Mouse (Mus musculus) erythroblast, embryonic 14.5 days (primary cell): ENCODE data around the gene Btbd9. TPM values are rescaled to one million over a fixed set of nuclear protein-coding genes. Genes with fewer than 3 reads are reported as not detected.
"Not testable (repeated sequence)": the region's sequence is repeated elsewhere in the genome, so short reads cannot be mapped to it uniquely, and the experiment has no call there.

Experiments used
- H3K27me3 ChIP-seq: 2 replicates; pipeline ENCODE4 v1.6.1; 2012; ENCODE audit warnings: inconsistent platforms; ENCODE audit not compliant: control insufficient read depth
- H3K36me3 ChIP-seq: 2 replicates; pipeline ENCODE4 v1.6.1; 2012; ENCODE audit warnings: mild to moderate bottlenecking, inconsistent platforms; ENCODE audit not compliant: control insufficient read depth
- H3K4me1 ChIP-seq: 2 replicates; pipeline ENCODE4 v1.6.1; 2012; ENCODE audit warnings: inconsistent platforms; ENCODE audit not compliant: control insufficient read depth
- H3K4me3 ChIP-seq: replicated peaks from 2 replicates; pipeline ENCODE3; 2012; ENCODE audit warnings: moderate library complexity, mild to moderate bottlenecking, inconsistent platforms
- H3K9me3 ChIP-seq: 2 replicates; pipeline ENCODE4 v1.6.1; 2012; ENCODE audit warnings: low read length, inconsistent platforms, mixed read lengths; ENCODE audit not compliant: control insufficient read depth
- GATA1 ChIP-seq: IDR thresholded peaks from 2 replicates; pipeline ENCODE4 v1.6.1; 2012; ENCODE audit warnings: low read length, inconsistent platforms, mixed read lengths
- TAL1 ChIP-seq: IDR thresholded peaks from 3 replicates; pipeline ENCODE4 v1.6.1; 2012; ENCODE audit warnings: low read length, inconsistent platforms, mixed read lengths
- polyA plus RNA-seq: library from polyadenylated mRNA; stranded (reverse); fragments of >175 nt; gene quantifications from 2 replicates; pipeline ENCODE4 v1.2.3, GENCODE M21; 2012

Gene Btbd9
- polyA plus RNA-seq, 1 experiment = 0.26 TPM

DNA sequence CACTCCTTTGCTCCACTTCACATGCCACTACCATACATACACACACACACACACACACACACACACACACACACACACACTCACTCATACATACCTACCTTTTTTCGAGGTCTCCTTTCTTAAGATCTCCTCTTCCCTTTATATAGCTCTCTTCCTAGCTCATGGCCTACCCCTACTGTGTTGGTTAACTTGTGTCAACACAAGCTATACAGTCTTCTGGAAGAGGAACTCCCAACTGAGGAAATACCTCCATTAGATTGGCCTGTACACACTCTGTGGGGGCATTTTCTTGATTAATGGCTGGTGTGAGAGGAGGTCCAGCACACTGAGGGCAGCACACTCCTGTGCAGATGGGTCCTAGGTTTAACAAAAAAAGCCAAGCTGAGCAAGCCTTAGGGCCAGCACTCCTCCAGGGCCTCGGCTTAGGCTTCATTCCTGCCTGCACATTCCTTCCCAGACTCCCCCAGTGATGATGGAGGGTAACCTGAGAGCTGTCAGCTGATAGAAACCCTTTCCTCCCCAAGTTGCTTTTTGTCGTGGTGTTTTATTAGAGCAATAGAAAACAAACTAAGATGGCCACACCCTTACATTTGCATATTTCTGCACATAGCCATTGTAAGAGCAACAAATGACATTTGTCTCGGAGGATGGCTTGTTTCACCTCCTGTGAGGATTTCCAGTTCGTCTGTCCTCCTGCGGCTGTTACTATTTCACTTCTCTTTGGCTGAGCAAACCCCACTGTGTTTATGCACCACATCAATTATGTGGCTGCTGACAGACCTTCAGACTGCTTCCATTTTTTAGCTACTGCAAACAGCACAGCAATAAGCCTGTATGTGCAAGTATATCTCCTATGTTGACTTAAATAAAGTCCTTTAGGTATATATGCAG is 50.6 kb downstream of the Btbd9 start:
- TF ChIP-seq GATA1 = no peak
- TF ChIP-seq TAL1 = no peak
- Histone ChIP-seq H3K27me3 (no peaks in the 10 kb centered on the region), H3K4me1 (no peaks in the 10 kb centered on the region), H3K36me3 (peaks cover 3% of the 10 kb centered on the region), H3K9me3 (no peaks in the 10 kb centered on the region), H3K4me3 (no peak overlapping the region)

DNA sequence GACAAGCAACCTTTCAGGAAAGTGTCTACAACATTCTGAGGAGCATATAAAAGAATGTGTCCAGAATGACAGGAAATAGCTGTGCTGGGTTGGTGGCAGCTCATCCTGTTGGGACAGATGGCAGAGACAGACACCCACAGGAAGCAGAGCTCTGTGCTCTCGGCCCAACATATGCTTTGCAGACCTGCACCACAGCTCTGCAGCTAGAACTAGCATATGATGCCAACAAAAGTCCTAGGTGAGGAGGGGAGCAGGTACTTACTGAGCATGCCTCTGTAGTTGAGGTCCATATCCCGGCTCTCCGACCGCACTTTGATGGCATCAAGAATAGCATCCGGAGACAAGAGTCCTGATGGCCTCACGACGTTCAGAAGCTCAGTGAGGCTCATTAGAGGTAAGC is 51.8 kb downstream of the Btbd9 start:
- peaks cover 3% of the 10 kb centered on the region for H3K36me3 ChIP-seq
- H3K9me3 ChIP-seq = no peaks in the 10 kb centered on the region
- no peaks in the 10 kb centered on the region for H3K27me3 ChIP-seq
- no peak overlapping the region for H3K4me3 ChIP-seq
- TF ChIP-seq TAL1 (no peak), GATA1 (no peak)
- H3K4me1 ChIP-seq = no peaks in the 10 kb centered on the region

DNA sequence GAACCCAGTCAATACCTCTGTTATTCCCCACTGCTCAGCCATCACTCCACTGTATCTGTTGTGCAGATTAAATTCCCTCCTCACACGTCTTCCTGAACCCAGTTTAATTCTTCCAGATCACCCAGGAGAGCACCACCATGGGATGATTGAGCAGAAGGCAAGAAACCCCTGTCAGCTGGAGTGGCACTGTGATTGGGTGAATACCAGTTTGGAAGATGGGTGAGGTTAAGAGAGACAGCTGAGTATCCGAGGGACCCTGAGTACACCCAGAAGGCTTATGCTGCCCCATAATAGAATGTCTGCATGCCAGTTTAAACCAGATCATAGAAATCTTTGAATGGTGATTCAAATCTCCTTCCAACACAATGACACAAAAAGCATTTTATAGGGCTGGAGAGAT is 52.5 kb downstream of the Btbd9 start:
- Histone ChIP-seq H3K9me3 (no peaks in the 10 kb centered on the region), H3K27me3 (no peaks in the 10 kb centered on the region), H3K4me1 (no peaks in the 10 kb centered on the region), H3K36me3 (peaks cover 3% of the 10 kb centered on the region), H3K4me3 (no peak overlapping the region)
- TF ChIP-seq TAL1 (no peak), GATA1 (no peak)

DNA sequence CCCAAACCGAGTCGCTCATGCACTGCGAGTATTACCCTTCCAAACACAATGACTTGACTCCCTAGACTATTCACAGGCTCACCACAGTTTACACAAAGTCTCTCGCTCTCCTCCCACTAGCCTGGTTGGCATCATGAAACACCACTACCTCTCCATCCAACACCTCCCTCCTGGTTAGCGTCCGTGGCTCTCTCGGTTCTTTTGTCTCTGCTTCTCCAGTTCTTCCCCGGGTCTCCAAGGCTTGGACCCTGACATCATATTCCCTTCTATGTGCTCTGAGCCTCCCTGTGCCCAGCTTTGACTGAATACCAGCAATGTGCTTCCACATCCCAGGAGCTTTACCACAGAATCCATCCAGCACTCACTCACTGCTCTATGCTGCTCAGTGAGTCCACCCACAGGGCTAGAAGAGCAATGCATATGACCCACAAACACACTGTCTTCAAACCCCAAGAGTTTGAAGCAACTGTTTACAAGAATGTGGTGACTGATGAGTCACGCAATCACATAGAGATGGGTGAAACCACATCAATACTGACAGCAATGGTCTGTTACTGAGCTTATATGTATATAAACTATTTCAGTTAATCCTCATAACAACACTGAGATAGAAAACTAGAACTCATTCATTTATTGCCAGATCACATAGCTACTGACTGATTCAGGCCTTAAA is 53.7 kb downstream of the Btbd9 start:
- Histone ChIP-seq H3K36me3 (peaks cover 3% of the 10 kb centered on the region), H3K27me3 (no peaks in the 10 kb centered on the region), H3K4me3 (no peak overlapping the region), H3K9me3 (no peaks in the 10 kb centered on the region), H3K4me1 (no peaks in the 10 kb centered on the region)
- TF ChIP-seq GATA1 = no peak
- TF ChIP-seq TAL1 = no peak

DNA sequence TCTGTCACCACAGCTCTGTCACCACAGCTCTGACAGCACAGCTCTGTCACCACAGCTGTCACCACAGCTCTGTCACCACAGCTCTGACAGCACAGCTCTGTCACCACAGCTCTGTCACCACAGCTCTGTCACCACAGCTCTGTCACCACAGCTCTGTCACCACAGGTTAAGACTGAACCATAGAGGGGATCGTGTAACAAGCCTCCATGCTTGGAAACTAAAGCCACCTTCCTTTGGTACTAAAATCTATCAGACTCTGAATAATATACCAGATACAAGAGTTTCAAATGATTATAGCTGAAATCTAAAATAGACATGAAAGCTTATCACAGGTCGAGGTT is 57.1 kb downstream of the Btbd9 start:
- H3K36me3 ChIP-seq, H3K27me3 ChIP-seq, H3K9me3 ChIP-seq, H3K4me3 ChIP-seq, H3K4me1 ChIP-seq: not testable (repeated sequence)

DNA sequence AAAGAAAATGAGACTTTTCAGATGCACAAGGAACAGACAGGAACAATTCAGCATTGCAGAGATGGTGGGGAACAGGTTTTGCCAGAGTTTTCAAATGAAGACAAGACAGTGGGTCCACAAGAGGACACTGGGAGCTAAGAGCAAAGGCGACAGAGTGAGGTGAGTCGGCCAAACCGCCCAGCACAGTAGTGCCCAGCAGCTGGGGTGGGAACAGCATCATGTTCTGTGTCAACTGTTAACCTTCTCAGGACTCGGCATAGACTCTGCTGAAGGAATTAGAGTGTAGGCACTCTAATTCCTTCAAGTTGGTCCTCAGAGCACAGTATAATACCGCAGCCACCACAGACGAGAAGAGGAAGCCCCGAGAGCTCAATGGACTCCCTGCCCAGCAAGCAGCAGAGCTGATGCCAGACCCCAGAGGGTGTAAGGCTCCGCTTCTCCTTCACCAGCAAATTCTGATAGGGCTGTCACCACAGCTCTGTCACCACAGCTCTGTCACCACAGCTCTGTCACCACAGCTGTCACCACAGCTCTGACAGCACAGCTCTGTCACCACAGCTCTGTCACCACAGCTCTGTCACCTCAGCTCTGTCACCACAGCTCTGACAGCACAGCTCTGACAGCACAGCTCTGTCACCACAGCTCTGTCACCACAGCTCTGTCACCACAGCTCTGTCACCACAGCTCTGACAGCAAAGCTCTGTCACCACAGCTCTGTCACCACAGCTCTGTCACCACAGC is 57.7 kb downstream of the Btbd9 start:
- no peak for TF ChIP-seq GATA1
- TF ChIP-seq TAL1 = no peak
- Histone ChIP-seq H3K36me3 (no peaks in the 10 kb centered on the region; the same call in 1 of the 2 replicates), H3K27me3 (no peaks in the 10 kb centered on the region), H3K4me3 (no peak overlapping the region), H3K4me1 (no peaks in the 10 kb centered on the region), H3K9me3 (no peaks in the 10 kb centered on the region)

DNA sequence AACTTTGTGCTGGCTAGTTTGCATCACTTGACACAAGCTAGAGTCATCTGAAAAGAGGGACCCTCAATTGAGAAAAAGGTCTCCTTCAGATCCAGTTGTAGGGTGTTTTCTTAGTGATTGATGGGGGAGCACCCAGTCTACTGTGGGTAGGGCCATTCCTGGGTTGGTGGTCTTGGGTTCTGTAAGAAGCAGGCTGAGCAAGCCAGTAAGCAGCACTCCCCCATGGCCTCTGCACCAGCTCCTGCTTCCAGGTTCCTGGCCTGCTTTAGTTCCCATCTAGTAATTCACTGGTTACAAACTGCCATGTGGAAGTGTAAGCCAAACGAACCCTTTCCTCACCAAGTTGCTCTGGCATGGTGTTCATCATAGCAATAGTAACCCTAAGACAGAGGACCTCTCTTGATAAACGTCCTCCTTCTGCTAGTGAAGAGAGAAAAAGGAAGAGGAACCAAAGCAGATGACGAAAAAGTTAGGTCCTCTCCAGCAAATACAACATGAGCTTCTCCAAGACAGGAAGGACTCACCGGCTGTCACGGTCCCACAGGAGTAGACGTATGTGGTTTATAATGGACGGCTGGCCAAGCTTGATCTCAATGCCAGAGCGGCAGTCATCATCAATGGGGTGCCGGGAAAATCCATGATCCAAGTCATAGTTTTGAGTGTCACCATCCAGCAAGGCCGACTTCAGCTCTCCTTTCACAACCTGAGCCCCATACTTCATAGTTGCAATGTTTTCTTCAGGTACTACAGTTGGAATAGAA is 59.5 kb downstream of the Btbd9 start:
- no peak for TF ChIP-seq TAL1
- no peak for TF ChIP-seq GATA1
- no peaks in the 10 kb centered on the region for H3K9me3 ChIP-seq
- no peaks in the 10 kb centered on the region for H3K27me3 ChIP-seq
- H3K4me3 ChIP-seq = no peak overlapping the region
- no peaks in the 10 kb centered on the region; the same call in 1 of the 2 replicates for H3K36me3 ChIP-seq
- H3K4me1 ChIP-seq = no peaks in the 10 kb centered on the region

DNA sequence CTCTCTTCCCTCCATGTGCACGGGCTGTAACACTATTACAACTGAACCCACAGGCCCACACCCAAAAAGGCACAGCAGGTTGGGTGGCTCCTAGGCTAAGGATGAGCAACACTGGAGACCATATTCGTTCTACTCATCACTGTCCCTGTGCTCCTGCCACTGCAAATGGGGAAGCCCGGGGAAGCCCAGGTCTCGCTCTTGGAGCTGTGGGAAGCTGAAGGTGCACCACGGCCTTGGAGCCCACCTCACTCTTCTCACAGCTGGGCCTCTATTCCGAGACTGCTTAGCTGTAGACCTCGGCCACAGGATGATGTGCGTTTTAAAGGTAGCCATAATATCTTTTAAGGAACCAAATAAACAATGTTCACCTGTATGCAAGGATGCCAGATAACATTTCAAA is 60.9 kb downstream of the Btbd9 start:
- Histone ChIP-seq H3K9me3 (no peaks in the 10 kb centered on the region), H3K4me3 (no peak overlapping the region), H3K36me3 (no peaks in the 10 kb centered on the region; the same call in 1 of the 2 replicates), H3K27me3 (no peaks in the 10 kb centered on the region), H3K4me1 (no peaks in the 10 kb centered on the region)
- TF ChIP-seq GATA1 (no peak), TAL1 (no peak)

DNA sequence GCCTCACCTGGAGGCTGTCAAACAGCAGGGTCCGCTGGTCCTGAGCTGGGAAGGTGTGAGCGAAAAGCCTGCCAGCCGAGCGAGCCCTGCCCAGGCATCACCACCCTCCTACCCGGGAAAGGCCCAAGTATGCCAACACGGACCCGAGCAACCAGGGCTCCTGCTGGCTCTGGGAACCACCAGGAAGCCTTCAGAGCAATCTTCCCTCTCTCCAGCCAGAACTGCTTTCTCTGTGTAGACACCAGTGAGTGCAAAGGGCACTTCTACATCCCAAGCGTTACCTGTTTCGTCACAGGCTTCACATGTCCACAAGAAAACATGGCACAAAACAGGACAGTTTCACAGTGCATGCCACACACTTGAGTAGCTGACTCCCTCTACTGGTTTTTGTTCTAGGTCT is 63.3 kb downstream of the Btbd9 start:
- Histone ChIP-seq H3K4me1 (no peaks in the 10 kb centered on the region), H3K36me3 (no peaks in the 10 kb centered on the region; the same call in 1 of the 2 replicates), H3K4me3 (no peak overlapping the region), H3K27me3 (no peaks in the 10 kb centered on the region), H3K9me3 (no peaks in the 10 kb centered on the region)
- TF ChIP-seq GATA1 (no peak), TAL1 (no peak)
